Mouse (Mus musculus): ENCODE measurements around the gene Khdrbs1. TPM values are rescaled to one million over a fixed set of nuclear protein-coding genes. Genes with fewer than 3 reads are reported as not detected.
"Not testable (repeated sequence)": the region's sequence is repeated elsewhere in the genome, so short reads cannot be mapped to it uniquely, and the experiment has no call there.

Gene Khdrbs1
- polyA plus RNA-seq, 1 experiment from 2014 or later: 224 TPM

DNA sequence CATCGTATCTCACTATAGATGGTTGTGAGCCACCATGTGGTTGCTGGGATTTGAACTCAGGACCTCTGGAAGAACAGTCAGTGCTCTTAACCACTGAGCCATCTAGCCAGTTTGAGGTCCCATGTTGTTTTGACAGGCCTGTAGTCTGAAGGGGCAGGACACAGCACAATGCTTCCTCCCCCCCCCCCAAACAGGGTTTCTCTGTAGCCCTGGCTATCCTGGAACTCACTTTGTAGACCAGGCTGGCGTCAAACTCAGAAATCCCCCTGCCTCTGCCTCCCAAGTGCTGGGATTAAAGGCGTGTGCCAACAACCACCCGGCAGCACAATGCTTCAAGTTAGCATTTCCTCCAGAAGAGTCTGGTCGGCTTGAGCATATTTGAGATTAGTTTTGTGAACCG is 41.4 kb downstream of the Khdrbs1 start:
- H3K4me3 ChIP-seq; H3K9ac ChIP-seq (replicated peaks); ATAC-seq (ENCODE audit: low FRiP score, low read depth); H3K4me2 ChIP-seq (replicated peaks); H3K9me3 ChIP-seq; H3K27ac ChIP-seq (replicated peaks); H3K27me3 ChIP-seq: not testable (repeated sequence)
- Histone ChIP-seq H3K4me1 (peaks cover 29% of the 10 kb centered on the region), H3K36me3 (peaks cover 28% of the 10 kb centered on the region)
- WGBS: 87% methylated on average over 6 of the region's 6 CpGs

DNA sequence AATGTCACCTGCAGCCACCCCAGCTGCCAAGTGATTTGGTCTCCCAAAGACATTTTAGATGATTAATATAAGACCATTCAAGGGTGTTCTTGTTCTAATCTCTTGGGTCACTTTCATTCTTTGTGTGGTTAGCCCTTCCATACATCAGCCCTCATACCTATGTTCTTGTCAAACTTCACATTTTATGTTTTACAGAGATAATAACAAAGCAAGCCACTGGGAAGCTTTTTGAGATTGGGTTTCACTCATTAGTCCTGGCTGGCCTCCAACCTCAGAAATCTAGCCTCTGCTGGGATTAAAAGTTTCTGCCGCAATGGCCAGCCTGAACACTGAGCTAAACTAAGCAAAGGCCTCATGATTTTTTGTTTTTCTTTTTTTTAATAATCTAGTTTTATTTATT is 41.9 kb downstream of the Khdrbs1 start:
- Histone ChIP-seq H3K9me3 (no peaks in the 10 kb centered on the region), H3K4me3 (no peak overlapping the region), H3K27me3 (no peaks in the 10 kb centered on the region), H3K4me2 (replicated peaks) (no peak overlapping the region), H3K36me3 (peaks cover 24% of the 10 kb centered on the region), H3K27ac (replicated peaks) (0 out of 2 replicates have a peak overlapping the region, but pooled peaks have one; percentile 4), H3K9ac (replicated peaks) (no peak overlapping the region), H3K4me1 (peaks cover 33% of the 10 kb centered on the region)
- no peak for ATAC-seq (ENCODE audit: low FRiP score, low read depth)
- 86% methylated on average over 1 of the region's 1 CpGs for WGBS

DNA sequence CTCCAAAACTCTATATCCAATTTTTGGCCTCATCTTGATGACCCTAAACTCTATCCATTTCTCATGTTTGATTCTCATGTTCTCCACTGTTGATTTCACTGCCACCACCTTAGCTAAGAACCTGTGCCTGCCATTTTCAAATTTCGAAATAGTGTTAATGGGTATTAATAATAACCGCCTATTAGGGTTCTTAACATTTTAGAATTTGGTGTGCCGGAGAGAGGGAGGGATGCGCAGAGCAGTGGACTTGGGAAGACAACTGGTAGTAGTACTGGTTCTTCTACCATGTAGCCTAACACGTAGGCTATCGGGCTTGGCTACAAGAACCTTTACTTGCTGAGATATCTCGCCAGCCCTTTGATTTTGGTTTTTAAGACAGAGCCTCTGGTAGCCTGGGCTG is 44.9 kb downstream of the Khdrbs1 start:
- ATAC-seq (ENCODE audit: low FRiP score, low read depth): no peak
- no peaks in the 10 kb centered on the region for H3K27me3 ChIP-seq
- H3K27ac ChIP-seq (replicated peaks): peak overlapping the region; percentile 96
- peaks cover 25% of the 10 kb centered on the region for H3K36me3 ChIP-seq
- peak overlapping the region; percentile 66 for H3K4me3 ChIP-seq
- 84% methylated on average over 7 of the region's 7 CpGs for WGBS
- H3K4me2 ChIP-seq (replicated peaks): peak overlapping the region; percentile 66
- peaks cover 24% of the 10 kb centered on the region for H3K4me1 ChIP-seq
- H3K9ac ChIP-seq (replicated peaks): peak overlapping the region; percentile 74; the same call in 1 of the 2 replicates
- no peaks in the 10 kb centered on the region for H3K9me3 ChIP-seq

DNA sequence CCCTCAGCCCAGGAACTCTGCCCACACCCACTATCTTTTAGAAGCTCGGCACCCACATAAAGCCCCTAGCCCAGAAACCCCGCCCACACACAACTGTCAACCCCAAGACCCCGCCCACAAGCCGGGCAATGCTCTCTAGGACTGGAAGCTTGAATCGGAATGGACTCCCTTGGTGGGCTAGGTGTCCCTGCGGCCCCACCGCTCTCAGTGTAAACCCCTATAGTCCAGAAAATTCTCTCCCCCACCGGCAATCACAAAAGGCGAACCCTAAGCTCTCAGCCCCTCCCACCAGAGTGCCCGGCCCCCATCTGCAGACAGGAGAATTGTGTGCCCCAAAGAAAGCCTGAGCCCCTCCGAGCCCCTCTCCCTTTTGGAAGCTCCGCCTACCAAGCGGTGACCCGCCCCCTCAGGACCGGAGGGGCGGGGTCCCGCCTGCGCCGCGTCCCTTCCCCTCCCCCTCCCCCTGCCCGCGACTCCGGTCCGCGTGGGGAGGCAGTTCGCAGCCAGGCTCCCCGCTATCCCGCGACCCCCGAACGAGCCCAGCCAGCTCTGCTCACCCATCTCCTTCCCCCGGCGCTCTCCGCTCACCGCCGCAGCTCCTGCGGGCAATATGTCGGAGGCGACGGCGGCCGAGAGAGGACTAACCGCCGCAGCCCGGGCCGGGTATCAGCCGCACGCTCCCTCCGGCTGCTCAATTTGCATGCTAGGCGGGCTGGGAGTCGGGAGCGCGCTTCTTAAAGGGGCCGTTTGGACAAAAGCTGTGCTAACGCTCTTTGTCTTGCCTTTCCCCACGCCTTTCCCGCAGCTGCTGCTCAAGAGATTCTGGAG is 45.7 kb downstream of the Khdrbs1 start, which contains the start of gene Tmem39b:
Gene Tmem39b, minus strand, starts transcription at position 681 of the 828 bp plus-strand sequence.
- Histone ChIP-seq H3K36me3 (peaks cover 29% of the 10 kb centered on the region), H3K4me3 (peak within 1 kb of the TSS; percentile 66), H3K4me1 (peaks cover 18% of the 10 kb centered on the region), H3K9me3 (no peaks in the 10 kb centered on the region), H3K9ac (replicated peaks) (peak within 1 kb of the TSS; percentile 74), H3K27me3 (no peaks in the 10 kb centered on the region), H3K27ac (replicated peaks) (peak within 1 kb of the TSS; percentile 96), H3K4me2 (replicated peaks) (peak within 1 kb of the TSS; percentile 66)
- WGBS: under 1% methylated on average over 55 of the region's 57 CpGs
- ATAC-seq (ENCODE audit: low FRiP score, low read depth): peak; percentile 88

DNA sequence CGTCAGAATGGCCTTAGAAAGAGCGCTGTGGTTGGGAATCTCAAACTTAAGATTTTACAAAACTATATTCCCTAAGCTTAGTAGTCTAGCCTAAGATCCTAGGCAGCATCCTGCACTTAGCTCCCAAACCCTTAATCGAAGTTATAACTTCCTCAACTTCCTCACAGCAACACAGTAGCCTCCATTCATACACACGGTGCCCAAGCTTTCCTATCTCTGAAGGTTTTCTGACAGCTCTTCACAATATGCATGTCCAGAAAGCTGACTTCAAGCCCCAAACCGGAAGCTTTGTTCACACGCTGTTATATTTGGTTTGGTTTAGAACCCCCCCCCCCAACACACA is 46.3 kb downstream of the Khdrbs1 start:
- Histone ChIP-seq H3K27ac (replicated peaks) (peak overlapping the region; percentile 96), H3K36me3 (peaks cover 35% of the 10 kb centered on the region), H3K9me3 (no peaks in the 10 kb centered on the region), H3K4me3 (peak overlapping the region; percentile 66), H3K4me2 (replicated peaks) (peak overlapping the region; percentile 66), H3K9ac (replicated peaks) (peak overlapping the region; percentile 74), H3K27me3 (no peaks in the 10 kb centered on the region), H3K4me1 (peaks cover 18% of the 10 kb centered on the region)
- 24% methylated on average over 6 of the region's 6 CpGs for WGBS
- peak; percentile 0; the same call in 1 of the 2 replicates for ATAC-seq (ENCODE audit: low FRiP score, low read depth)

DNA sequence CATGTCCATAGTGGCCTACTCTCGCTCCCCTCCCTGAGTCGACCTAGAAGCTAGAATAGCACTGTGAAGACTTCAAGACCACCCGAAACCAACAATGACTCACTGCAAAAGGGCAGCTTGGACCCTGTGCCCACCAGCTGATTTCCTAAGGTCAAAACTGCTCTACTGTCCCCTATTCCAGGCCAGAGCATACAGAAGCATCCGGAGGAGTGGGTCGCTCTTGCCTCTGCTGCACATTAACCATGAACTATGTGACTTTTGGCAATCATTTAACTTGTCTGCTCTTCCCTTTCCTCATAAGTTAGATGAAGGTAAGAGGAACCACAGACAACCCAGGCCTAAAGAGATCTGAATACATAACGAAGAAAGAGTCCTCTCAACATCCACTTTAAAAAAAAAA is 57.6 kb downstream of the Khdrbs1 start:
- 95% methylated on average over 6 of the region's 6 CpGs for WGBS
- H3K4me3 ChIP-seq: no peak overlapping the region
- ATAC-seq (ENCODE audit: low FRiP score, low read depth): no peak
- no peaks in the 10 kb centered on the region for H3K4me1 ChIP-seq
- no peak overlapping the region for H3K27ac ChIP-seq (replicated peaks)
- H3K9me3 ChIP-seq: no peaks in the 10 kb centered on the region
- peaks cover 94% of the 10 kb centered on the region for H3K36me3 ChIP-seq
- H3K4me2 ChIP-seq (replicated peaks): no peak overlapping the region
- no peak overlapping the region for H3K9ac ChIP-seq (replicated peaks)
- H3K27me3 ChIP-seq: no peaks in the 10 kb centered on the region

DNA sequence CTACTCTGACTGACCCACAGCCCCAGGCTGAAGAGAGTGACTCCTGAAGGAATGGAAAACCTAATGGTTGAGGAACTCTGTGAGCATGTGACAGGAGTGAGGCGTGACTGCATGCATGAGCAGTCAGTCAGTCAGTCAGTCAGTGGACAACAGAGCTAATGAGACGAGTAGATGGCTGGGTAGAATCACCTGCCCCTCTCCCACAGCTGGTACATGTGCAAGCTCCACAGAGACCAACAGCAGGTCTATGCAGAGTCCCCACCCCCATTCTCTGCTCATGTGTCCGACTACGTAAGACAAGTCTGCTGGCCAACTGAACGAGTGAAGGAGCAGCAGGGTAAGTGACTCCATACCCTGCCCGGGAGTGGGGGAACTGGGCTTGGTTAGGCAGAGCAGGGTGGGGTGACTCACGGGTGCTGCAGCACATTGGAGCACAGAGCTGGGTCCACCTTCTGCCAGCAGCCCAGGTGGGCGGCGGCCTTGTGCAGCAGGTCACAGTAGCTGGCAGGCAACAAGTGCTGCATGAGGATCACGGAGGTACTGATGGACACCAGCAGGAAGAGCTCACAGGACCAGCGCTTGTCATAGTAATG is 58.1 kb downstream of the Khdrbs1 start:
- no peak overlapping the region for H3K9ac ChIP-seq (replicated peaks)
- no peak for ATAC-seq (ENCODE audit: low FRiP score, low read depth)
- H3K4me1 ChIP-seq: no peaks in the 10 kb centered on the region
- H3K4me2 ChIP-seq (replicated peaks): no peak overlapping the region
- WGBS: 93% methylated on average over 11 of the region's 11 CpGs
- no peaks in the 10 kb centered on the region for H3K27me3 ChIP-seq
- no peak overlapping the region for H3K27ac ChIP-seq (replicated peaks)
- no peak overlapping the region for H3K4me3 ChIP-seq
- H3K36me3 ChIP-seq: peaks cover 93% of the 10 kb centered on the region
- no peaks in the 10 kb centered on the region for H3K9me3 ChIP-seq

DNA sequence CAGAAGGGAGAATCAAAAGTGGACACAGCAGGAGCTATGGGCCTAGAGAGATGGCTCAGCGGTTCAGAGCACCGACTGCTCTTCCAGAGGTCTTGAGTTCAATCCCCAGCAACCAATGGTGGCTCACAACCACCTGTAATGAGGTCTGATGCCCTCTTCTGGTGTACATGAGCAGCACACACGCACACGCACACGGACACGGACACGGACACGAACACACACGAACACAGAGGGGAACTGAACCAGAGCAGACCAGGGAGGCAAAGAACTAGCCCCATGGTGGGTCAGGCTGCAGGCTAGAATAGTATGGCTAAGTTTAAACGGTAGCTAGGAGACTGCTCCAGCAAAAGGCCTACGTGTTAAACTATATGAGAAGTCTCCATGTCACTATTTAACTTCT is 60.3 kb downstream of the Khdrbs1 start:
- ATAC-seq (ENCODE audit: low FRiP score, low read depth): no peak
- no peak overlapping the region for H3K9ac ChIP-seq (replicated peaks)
- 96% methylated on average over 11 of the region's 11 CpGs for WGBS
- no peaks in the 10 kb centered on the region for H3K27me3 ChIP-seq
- H3K9me3 ChIP-seq: no peaks in the 10 kb centered on the region
- H3K36me3 ChIP-seq: peaks cover 95% of the 10 kb centered on the region
- no peaks in the 10 kb centered on the region for H3K4me1 ChIP-seq
- no peak overlapping the region for H3K4me3 ChIP-seq
- H3K27ac ChIP-seq (replicated peaks): no peak overlapping the region
- H3K4me2 ChIP-seq (replicated peaks): no peak overlapping the region

DNA sequence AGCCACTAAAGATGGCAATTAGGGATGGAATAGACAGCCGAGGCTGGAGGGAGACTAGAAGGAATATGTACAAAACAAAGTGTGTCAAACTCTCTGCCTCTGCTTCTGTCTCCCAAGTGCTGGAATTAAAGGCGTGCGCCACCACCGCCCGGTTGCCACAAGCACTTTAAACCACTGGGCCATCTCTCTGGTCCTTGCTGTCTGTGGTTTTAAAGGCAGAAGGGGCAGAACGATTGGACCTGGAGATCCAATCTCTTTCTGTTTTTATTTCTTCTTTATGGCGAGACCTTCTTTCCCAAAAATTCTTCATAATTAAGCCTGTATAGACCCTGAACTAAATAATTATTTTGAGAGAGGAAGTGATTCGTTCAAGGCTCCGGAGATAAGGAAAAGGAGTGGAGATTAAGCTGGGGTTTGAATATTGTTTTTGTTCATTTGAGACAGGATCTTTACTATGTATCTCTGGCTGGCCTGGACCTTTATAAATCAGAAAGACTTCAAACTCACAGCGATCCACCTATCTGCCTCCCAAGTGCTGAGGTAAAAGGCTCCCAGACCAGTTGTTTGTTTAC is 69.1 kb downstream of the Khdrbs1 start:
- 11% methylated on average over 10 of the region's 10 CpGs for WGBS
- peak overlapping the region; percentile 88 for H3K9ac ChIP-seq (replicated peaks)
- no peak for ATAC-seq (ENCODE audit: low FRiP score, low read depth)
- peak overlapping the region; percentile 75 for H3K4me3 ChIP-seq
- H3K9me3 ChIP-seq: no peaks in the 10 kb centered on the region
- peaks cover 17% of the 10 kb centered on the region for H3K4me1 ChIP-seq
- H3K27ac ChIP-seq (replicated peaks): peak overlapping the region; percentile 93
- no peaks in the 10 kb centered on the region for H3K27me3 ChIP-seq
- peaks cover 31% of the 10 kb centered on the region for H3K36me3 ChIP-seq
- peak overlapping the region; percentile 97 for H3K4me2 ChIP-seq (replicated peaks)

DNA sequence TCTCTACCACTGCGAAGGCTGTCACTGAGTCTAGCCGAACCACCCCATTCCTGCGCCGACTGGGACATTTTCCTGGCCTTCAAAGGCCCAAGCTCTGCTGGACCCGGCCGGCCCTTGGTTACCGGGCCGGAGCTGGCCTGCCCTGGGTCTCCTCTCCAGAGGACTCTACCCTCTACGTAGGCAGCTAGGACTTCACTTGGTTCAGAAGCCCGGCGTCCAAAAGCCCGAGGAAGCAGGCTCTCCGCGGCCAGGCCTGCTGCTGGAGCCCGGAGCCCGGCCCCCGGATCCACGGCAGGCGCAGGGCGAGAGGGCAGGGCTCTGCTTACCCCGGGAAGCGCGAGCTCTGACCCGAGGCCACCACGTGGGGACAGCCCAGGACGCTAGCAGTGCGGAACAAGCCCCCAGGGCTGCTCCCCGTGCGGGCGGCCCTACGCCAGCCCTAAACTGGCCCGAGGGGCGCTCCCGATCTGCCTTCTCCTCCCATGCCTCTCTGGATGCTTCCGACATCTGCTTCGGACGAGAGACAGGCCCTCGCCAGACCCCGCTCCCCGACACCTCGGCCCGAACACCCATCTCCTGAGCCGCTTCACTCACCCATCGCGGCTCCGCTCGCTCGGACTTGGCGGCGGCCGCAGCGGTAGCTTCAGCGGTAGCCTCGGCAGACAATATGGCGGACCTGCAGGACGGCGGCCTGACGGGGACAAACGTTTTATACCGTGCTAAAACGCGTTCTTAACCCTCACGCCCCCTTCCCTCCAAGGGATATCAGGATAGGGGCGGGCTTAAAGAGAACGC is 69.8 kb downstream of the Khdrbs1 start, which contains the start of gene Kpna6:
Gene Kpna6, minus strand, starts transcription at position 685 of the 795 bp plus-strand sequence.
- Histone ChIP-seq H3K9me3 (no peaks in the 10 kb centered on the region), H3K4me3 (peak within 1 kb of the TSS; percentile 75), H3K36me3 (peaks cover 25% of the 10 kb centered on the region), H3K4me1 (peaks cover 17% of the 10 kb centered on the region), H3K27me3 (no peaks in the 10 kb centered on the region), H3K4me2 (replicated peaks) (peak within 1 kb of the TSS; percentile 97), H3K27ac (replicated peaks) (peak within 1 kb of the TSS; percentile 93), H3K9ac (replicated peaks) (peak within 1 kb of the TSS; percentile 88)
- WGBS: under 1% methylated on average over 65 of the region's 65 CpGs
- peak; percentile 91 for ATAC-seq (ENCODE audit: low FRiP score, low read depth)

DNA sequence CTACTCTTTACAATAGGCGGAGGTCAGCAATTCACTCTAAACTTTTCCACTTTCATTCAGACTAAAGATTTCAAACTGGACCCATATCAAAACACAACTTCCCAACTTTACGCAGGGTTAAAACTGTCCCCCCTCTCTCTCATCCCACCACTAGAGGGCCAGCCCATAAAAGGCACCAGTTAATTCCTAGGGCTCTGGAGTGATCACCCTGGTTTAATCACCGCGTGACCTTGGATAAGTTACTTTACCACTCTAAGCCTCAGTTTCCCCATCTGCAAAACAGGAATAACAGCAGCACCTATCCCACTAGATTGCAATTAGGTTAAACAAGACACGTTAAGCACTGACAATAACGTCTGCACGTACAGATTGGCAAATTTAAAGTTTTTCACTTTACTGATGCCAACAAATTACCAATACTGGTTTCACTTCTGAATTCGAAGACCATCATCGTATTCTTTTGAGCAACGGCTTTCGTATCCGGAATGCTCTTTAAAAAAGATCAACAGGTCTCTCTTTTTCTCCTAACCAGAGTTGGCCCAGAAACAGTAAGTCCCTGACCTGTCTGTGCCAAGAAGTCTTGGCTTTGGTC is 70.5 kb downstream of the Khdrbs1 start:
- Histone ChIP-seq H3K9me3 (no peaks in the 10 kb centered on the region), H3K36me3 (peaks cover 18% of the 10 kb centered on the region), H3K27ac (replicated peaks) (peak overlapping the region; percentile 93), H3K9ac (replicated peaks) (peak overlapping the region; percentile 88), H3K4me1 (peaks cover 17% of the 10 kb centered on the region), H3K4me3 (peak overlapping the region; percentile 75), H3K27me3 (no peaks in the 10 kb centered on the region), H3K4me2 (replicated peaks) (peak overlapping the region; percentile 97)
- 7% methylated on average over 12 of the region's 12 CpGs for WGBS
- ATAC-seq (ENCODE audit: low FRiP score, low read depth): no peak
